Mouse (Mus musculus) lung, adult 2 months (tissue): ENCODE measurements at regions not wholly inside any gene's neighbourhood (a gene's known extent, or its start where the extent isn't known, plus 50 kb on each side); places are given as distances from the start of the nearest gene placed in this dataset.

ENCODE experiments used
- CTCF ChIP-seq: fragments of 200-500 bp; IDR thresholded peaks from 2 replicates; pipeline ENCODE4 v1.5.1; 2011; ENCODE audit warnings: mild to moderate bottlenecking, low read length, control low read depth; ENCODE audit not compliant: insufficient read depth
- POLR2A ChIP-seq: fragments of 200-500 bp; IDR thresholded peaks from 2 replicates; pipeline ENCODE4 v1.6.1; 2011; ENCODE audit warnings: low read depth, mild to moderate bottlenecking, control low read depth, low read length, borderline replicate concordance; ENCODE audit errors: extremely low read depth

- no peak for TF ChIP-seq CTCF
- TF ChIP-seq POLR2A: no peak
Observed at GRCm38 (mm10) chr8:125325736-125326135, 243.9 kb downstream of the Sipa1l2 start.
